Mouse (Mus musculus) neural tube, embryonic 10.5 days (tissue): ENCODE data around the gene Ccdc30.
A peak's percentile ranks its signal among the peaks of the same experiment; 100 is the strongest.
"Not testable (repeated sequence)": the region's sequence is repeated elsewhere in the genome, so short reads cannot be mapped to it uniquely, and the experiment has no call there.

Experiments
- DNase-seq: peaks from one replicate; pipeline ENCODE4 v3.0.0-alpha.2; 2017; ENCODE audit warnings: low spot score; ENCODE audit errors: extremely low spot score

The Ccdc30 gene

GRCm38 (mm10) chr4:119305418-119305817, 109.9 kb downstream of the Ccdc30 start:
- no peak for DNase-seq

DNA sequence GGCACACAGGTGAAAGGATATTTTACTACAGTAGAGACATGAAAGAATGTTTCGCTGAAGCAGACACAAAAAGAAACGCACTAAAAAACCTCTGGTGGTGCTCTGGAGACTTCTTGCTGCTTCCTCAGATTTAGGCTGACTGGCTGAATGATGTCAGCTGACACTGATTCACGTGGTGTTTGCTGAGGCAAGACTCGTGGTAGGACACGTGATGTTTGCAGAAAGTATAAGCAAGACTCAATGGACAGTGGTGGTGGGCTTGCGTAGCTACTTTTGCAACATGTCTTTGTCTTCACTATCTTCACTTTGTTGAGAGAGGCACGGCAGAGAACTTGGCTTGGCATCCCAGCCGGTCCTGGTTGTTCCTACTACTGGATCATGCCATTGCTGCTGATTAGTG, 112.0 kb downstream of the Ccdc30 start:
- no peak for DNase-seq

DNA sequence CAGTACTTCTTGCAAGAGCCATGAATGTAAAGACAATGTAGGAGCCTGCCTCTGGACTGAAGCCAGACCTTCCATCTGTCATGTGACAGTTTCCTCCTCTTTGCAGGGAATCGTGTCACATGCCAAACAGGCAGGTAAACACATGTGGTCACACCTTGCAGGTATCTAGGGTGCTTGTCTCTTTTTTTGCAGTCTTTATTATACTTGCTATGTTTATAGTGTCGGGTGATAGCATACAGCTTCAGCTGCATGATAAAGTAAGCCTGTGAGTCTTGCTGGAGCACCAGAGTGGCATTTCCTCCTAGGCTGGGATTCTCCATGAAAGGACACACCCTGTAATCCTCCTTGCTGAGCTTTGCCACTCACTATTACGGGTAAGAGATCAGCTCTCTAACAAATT, 113.5 kb downstream of the Ccdc30 start:
- DNase-seq: no peak

DNA sequence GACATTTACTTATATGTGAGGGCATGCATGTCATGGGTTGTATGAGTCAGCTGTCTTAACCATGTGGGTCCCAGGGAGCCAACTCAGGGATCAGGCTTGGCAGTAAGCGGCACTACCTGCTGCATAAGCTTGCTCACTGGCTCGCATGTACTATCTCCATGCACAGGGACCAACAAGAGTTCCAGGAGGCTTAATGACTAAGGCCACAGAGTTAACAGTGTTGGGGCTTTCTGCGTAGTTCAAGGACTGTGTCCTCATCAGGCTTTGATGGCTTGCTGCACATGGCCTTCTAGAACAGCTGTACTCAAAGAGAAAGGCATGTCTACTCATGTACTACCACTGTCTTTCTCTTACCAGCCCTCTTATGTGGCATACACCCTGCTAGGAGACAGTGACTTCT, 114.6 kb downstream of the Ccdc30 start:
- DNase-seq: no peak

- DNase-seq: no peak
Observed at GRCm38 (mm10) chr4:119297361-119297760, 118.0 kb downstream of the Ccdc30 start.

DNA sequence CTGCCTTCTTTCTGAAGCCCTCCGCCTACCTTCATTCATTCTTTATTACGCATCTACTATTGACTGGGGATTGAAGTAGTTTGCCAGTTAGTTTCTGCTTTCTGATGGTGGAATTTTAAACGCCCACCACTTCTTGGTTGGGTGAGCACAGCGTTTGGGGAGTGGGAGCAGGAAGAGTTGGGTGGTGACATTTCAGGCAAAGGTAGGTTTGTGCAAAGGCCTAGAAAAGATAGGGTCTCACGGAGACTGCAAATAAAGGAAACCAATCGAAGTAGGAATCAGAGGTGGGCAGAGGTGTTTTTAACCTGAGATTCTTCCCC, 120.2 kb downstream of the Ccdc30 start:
- DNase-seq: peak; percentile 29

GRCm38 (mm10) chr4:119294415-119295133, 120.7 kb downstream of the Ccdc30 start, which contains the start of gene Ybx1:
Ybx1 (minus strand) TSS chr4:119294604.
- DNase-seq: peak; percentile 95

GRCm38 (mm10) chr4:119293574-119294258, 121.6 kb downstream of the Ccdc30 start:
- peak; percentile 61 for DNase-seq

- peak; percentile 45 for DNase-seq
Observed at GRCm38 (mm10) chr4:119292771-119293573, 122.3 kb downstream of the Ccdc30 start.

- DNase-seq: no peak
Observed at GRCm38 (mm10) chr4:119291921-119292320, 123.4 kb downstream of the Ccdc30 start.

DNA sequence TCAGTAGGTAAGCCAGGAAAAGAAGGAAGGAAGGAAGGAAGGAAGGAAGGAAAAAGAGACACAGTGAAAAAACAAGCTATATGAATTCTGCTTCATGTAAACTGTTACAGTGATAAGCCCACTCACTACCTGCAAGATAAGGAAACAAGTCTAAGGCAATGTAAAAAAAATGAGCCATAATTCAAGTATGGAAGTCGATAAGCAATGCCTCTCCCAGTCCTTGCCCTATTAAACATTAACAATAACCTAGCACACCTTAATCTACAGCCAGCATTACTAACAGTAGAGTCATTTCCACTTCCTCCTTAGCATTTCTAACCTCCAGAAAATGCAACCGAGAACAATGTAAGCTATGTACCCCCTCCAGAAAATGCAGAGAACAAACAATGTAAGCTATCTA, 130.0 kb downstream of the Ccdc30 start:
- no peak for DNase-seq

GRCm38 (mm10) chr4:119284861-119285260, 130.5 kb downstream of the Ccdc30 start:
- DNase-seq: no peak

DNA sequence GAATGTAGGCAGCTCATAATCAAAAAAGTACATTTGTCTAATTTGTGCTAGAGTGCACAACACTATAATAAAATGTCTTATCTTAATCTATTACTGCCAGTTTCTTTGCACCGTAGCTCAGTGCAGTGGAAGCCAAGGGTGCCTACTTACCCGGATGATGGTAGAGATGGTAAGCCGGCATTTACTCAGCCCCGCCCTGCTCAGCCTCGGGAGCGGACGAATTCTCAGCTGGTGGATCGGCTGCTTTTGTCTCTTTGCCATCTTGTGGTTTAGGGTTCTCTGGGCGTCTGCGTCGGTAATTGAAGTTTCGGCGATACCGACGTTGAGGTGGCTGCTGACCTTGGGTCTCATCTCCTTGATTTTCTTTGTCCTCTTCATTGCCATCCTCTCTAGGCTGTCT, 136.5 kb downstream of the Ccdc30 start:
- not testable (repeated sequence) for DNase-seq

DNA sequence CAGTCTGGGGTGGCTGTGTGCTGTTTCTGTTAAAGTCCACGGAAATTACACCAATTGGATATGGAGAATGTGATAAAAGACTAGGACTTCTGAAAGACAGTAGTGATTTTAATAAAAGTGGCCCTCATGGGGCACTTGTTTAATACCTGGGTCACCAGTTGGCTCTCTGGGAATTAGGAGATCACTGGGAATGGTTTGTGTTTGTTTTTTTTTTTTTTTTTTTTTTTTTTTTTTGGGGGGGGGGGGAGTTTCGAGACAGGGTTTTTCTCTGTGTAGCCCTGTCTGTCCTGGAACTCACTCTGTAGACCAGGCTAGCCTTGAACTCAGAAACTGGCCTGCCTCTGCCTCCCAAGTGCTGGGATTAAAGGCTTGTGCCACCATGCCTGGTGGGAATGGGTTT, 139.6 kb downstream of the Ccdc30 start:
- DNase-seq: no peak

GRCm38 (mm10) chr4:119275226-119275625, 140.1 kb downstream of the Ccdc30 start:
- DNase-seq: no peak

DNA sequence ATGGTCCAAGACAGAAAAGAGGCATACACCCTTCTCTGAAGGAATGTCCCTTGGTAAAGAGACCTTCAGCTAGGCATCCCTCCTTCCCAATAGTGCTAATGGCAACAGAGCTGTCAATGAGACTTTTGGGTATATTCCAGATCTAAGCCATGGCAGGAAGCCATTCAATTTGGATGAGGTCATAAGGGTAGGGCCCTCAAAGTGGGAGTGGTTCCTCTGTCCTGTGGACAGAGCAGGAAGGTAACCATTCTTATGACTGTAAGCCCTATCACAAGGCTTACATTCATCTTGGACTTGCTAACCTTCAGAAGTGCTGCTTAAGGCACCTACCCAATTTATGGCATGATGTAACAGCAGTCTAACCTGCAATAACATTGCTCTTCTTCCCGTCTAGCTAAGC, 140.7 kb downstream of the Ccdc30 start:
- DNase-seq: no peak
